Mouse (Mus musculus) olfactory bulb, adult 2 months (tissue): Measurements from ENCODE around the gene Zc3h7b. TPM values are rescaled to one million over a fixed set of nuclear protein-coding genes. Genes with fewer than 3 reads are reported as not detected.
"Not testable (repeated sequence)": the region's sequence is repeated elsewhere in the genome, so short reads cannot be mapped to it uniquely, and the experiment has no call there.

ENCODE experiments used
- H3K27ac ChIP-seq: fragments of 200-500 bp; 2 replicates; pipeline ENCODE4 v1.5.1; 2012; ENCODE audit warnings: low read depth, low read length; ENCODE audit not compliant: insufficient read depth
- H3K4me1 ChIP-seq: fragments of 200-500 bp; 2 replicates; pipeline ENCODE4 v1.6.1; 2012; ENCODE audit warnings: low read length; ENCODE audit not compliant: control insufficient read depth, insufficient read depth
- H3K4me3 ChIP-seq: fragments of 200-500 bp; 2 replicates; pipeline ENCODE4 v1.5.1; 2012; ENCODE audit warnings: mild to moderate bottlenecking, low read depth, low read length, moderate library complexity; ENCODE audit not compliant: insufficient read depth
- CTCF ChIP-seq: fragments of 200-500 bp; IDR thresholded peaks from 2 replicates; pipeline ENCODE4 v1.5.1; 2012; ENCODE audit warnings: low read depth, mild to moderate bottlenecking, low read length, moderate library complexity; ENCODE audit not compliant: insufficient read depth
- POLR2A ChIP-seq: fragments of 200-500 bp; IDR thresholded peaks from 2 replicates; pipeline ENCODE4 v1.6.1; 2012; ENCODE audit warnings: mild to moderate bottlenecking, low read depth, low read length, moderate library complexity; ENCODE audit not compliant: insufficient read depth
- whole genome bisulfite sequencing: fragments of 180-500 bp; shearing (Covaris S2); methylation state at CpG from one replicate; pipeline ENCODE4 v1.1.7; 2018; 5-methylcytosine and 5-hydroxymethylcytosine counted together
- polyA plus RNA-seq: library from polyadenylated mRNA; stranded (reverse); fragments of >200 nt; gene quantifications from 2 replicates; pipeline ENCODE4 v1.2.4, GENCODE M21; 2012; ENCODE audit warnings: low replicate concordance; ENCODE audit not compliant: missing spikeins, insufficient read depth, insufficient read length

Gene Zc3h7b
- polyA plus RNA-seq, 1 experiment = not detected

- peak overlapping the region; percentile 96 for H3K4me3 ChIP-seq
- WGBS = 4% methylated on average over 41 of the region's 41 CpGs
- TF ChIP-seq POLR2A = peak; percentile 50
- TF ChIP-seq CTCF = no peak
- no peak overlapping the region for H3K27ac ChIP-seq
- H3K4me1 ChIP-seq = peaks cover 4% of the 10 kb centered on the region; the same call in 1 of the 2 replicates
Measured at GRCm38 (mm10) chr15:81729792-81730635, 14.8 kb upstream of the Zc3h7b start.

GRCm38 (mm10) chr15:81735075-81735474 is 9.8 kb upstream of the Zc3h7b start:
- WGBS = 58% methylated on average over 3 of the region's 3 CpGs
- TF ChIP-seq CTCF (no peak), POLR2A (no peak)
- no peak overlapping the region for H3K27ac ChIP-seq
- H3K4me1 ChIP-seq = no peaks in the 10 kb centered on the region
- H3K4me3 ChIP-seq = no peak overlapping the region

- Histone ChIP-seq H3K4me3 (no peak overlapping the region), H3K4me1 (no peaks in the 10 kb centered on the region), H3K27ac (no peak overlapping the region)
- 81% methylated on average over 3 of the region's 3 CpGs for WGBS
- TF ChIP-seq CTCF = no peak
- TF ChIP-seq POLR2A = no peak
Measured at GRCm38 (mm10) chr15:81739296-81739695, 5.6 kb upstream of the Zc3h7b start.

GRCm38 (mm10) chr15:81739924-81740323 is 4.9 kb upstream of the Zc3h7b start:
- Histone ChIP-seq H3K4me1 (no peaks in the 10 kb centered on the region), H3K4me3 (no peak overlapping the region), H3K27ac (no peak overlapping the region)
- TF ChIP-seq CTCF (no peak), POLR2A (no peak)
- WGBS = 11% methylated on average over 2 of the region's 2 CpGs

GRCm38 (mm10) chr15:81742368-81742767 is 2.5 kb upstream of the Zc3h7b start:
- H3K4me1 ChIP-seq, H3K27ac ChIP-seq, H3K4me3 ChIP-seq: not testable (repeated sequence)
- WGBS = 37% methylated on average over 2 of the region's 2 CpGs

- under 1% methylated on average over 33 of the region's 33 CpGs for WGBS
- peaks cover 6% of the 10 kb centered on the region for H3K4me1 ChIP-seq
- TF ChIP-seq POLR2A (no peak), CTCF (no peak)
- H3K27ac ChIP-seq = peak overlapping the region; percentile 79
- peak overlapping the region; percentile 73 for H3K4me3 ChIP-seq
Measured at GRCm38 (mm10) chr15:81745601-81746114, 801 bp downstream of the Zc3h7b start.

- no peak overlapping the region for H3K27ac ChIP-seq
- H3K4me1 ChIP-seq = peaks cover 11% of the 10 kb centered on the region
- no peak overlapping the region for H3K4me3 ChIP-seq
- TF ChIP-seq CTCF (no peak), POLR2A (no peak)
- 53% methylated on average over 14 of the region's 14 CpGs for WGBS
Measured at GRCm38 (mm10) chr15:81749742-81750141, 4.9 kb downstream of the Zc3h7b start.

GRCm38 (mm10) chr15:81753669-81754068 is 8.8 kb downstream of the Zc3h7b start:
- 93% methylated on average over 9 of the region's 9 CpGs for WGBS
- TF ChIP-seq POLR2A (no peak), CTCF (no peak)

GRCm38 (mm10) chr15:81758701-81759100 is 13.8 kb downstream of the Zc3h7b start:
- 56% methylated on average over 5 of the region's 5 CpGs for WGBS
- H3K4me1 ChIP-seq = peaks cover 20% of the 10 kb centered on the region
- TF ChIP-seq CTCF = no peak
- no peak for TF ChIP-seq POLR2A
- no peak overlapping the region for H3K27ac ChIP-seq
- no peak overlapping the region for H3K4me3 ChIP-seq

More at GRCm38 (mm10) chr15:81753669-81754068, 8.8 kb downstream of the Zc3h7b start:
- Histone ChIP-seq H3K4me3 (no peak overlapping the region), H3K27ac (no peak overlapping the region), H3K4me1 (peaks cover 16% of the 10 kb centered on the region)

- Histone ChIP-seq H3K4me3 (no peak overlapping the region), H3K4me1 (peaks cover 20% of the 10 kb centered on the region), H3K27ac (no peak overlapping the region)
- 94% methylated on average over 3 of the region's 3 CpGs for WGBS
- TF ChIP-seq CTCF (no peak), POLR2A (no peak)
Measured at GRCm38 (mm10) chr15:81759542-81759941, 14.7 kb downstream of the Zc3h7b start.
